Mouse (Mus musculus) ovary, postnatal 10 days (tissue): ENCODE measurements around the gene Tia1.

ENCODE experiments used
- DNase-seq: peaks from one replicate; pipeline ENCODE4 v3.0.0; 2022; ENCODE audit warnings: low spot score

Tia1 gene

GRCm38 (mm10) chr6:86431531-86431930 lies 27.5 kb downstream of the Tia1 start:
- DNase-seq, result no peak

DNA sequence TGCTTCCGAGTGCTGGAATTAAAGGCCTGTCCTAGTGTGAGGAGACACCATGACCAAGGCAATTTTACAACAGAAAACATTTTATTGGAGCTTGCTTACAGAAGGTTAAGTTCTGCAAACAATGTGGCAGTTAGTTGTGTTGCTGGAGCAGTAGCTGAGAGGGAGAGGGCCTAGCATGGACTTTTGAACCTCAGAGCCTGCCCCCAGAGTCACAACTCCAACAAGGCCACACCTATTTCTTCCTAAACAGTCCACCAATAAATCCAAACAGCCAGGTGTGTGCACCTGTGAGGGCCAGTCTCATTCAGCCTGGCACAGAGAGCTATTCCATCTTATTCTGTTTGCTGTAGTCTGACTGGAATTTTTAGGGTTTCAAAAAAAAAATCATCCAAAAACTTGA lies 29.7 kb downstream of the Tia1 start:
- no peak for DNase-seq

GRCm38 (mm10) chr6:86437711-86438110 lies 33.7 kb downstream of the Tia1 start:
- peak; percentile 25 for DNase-seq

DNA sequence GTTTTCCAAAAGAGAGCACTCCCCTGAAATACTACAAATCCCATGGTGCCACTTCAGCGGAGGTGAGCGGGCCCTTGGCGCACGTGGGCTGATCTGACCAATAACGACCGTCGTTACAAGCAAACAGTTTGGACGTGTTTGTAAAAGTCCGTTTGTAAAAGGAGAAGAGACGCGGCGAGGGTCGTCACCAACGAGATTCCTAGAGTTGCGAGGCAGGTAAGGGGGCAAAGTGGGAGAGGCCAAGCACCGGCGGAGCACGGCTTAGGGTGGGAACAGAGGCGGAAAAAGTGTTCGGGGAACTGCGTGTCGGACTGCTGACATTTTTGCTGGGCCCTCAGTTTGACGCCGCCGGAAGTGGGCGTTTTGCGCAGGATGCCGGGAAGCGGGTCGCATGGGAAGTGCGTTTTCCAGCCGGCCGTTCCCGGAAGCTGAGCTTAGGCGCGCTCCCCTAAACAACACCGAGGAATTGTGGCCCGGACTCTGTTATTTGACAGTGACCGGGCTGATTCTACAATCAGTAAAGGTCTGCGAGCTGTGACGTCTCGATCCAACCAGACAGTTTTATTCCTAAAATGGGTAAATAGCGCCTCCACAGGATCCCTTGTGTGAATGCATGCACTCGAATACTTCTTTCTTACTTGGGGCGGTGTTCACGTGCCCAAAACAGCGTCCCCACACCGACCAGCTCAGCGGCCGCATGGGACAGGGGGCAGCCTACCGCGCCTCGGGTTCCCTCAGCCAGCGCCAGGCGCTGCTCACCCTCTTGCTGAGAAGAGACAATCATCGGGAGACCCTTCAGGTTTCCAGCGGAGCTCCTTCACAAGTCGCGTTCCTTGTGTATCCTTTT lies 34.5 kb downstream of the Tia1 start, which contains the start of gene C87436:
TSS of gene C87436 (plus strand) at position 103 of the 847 bp plus-strand sequence.
- peak; percentile 86 for DNase-seq

DNA sequence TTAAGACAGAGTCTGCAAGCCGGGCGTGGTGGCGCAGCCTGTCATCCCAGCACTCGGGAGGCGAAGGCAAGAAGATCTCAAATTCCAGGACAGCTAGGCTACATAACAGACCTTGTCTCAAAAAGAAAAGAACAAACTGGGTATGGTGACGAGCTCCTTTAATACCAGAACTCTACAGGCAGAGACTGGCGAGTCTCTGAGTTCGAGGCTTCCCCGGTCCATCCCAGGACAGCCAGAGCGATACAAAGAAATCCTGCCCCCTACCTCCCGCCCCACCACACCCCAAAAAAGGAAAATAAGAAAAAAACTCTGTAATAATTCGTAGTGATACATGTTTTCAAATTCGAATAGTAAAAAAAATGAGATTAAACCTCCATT lies 35.1 kb downstream of the Tia1 start:
- no peak for DNase-seq

DNA sequence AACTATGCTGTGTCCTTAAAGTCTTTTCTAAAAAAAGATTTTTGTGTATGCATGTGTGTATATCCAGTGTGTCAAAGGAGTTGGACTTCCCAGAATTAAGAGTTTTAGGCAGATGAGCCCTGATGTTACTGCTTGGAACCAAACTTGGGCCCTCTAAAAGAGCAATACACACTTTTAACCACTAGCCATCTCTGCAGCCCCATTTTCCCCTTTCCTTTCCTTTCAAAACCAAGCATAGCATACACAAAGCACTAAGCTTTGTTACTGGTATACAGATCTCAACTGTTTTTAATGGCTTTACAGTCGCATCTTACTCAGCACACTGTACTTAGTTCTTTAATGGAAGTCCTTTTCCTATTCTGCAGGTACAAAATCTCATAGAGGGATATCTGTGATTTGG lies 35.5 kb downstream of the Tia1 start:
- no peak for DNase-seq

- DNase-seq, result no peak
These were observed 37.6 kb downstream of the Tia1 start for GRCm38 (mm10) chr6:86441571-86441970.

DNA sequence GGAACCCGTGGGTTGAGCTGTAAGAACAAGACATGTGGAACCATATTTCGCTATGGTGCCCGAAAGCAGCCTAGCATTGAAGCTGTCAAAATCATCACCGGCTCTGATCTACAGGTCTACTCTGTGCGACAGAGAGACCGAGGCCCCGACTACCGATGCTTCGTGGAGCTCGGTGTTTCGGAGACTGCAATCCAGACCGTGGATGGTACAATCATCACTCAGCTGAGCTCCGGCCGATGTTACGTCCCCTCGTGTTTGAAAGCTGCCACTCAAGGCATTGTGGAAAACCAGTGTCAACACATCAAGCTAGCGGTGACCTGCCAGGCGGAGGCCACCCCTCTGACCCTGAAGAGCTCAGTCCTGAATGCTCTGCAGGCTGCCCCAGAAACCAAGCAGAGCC lies 41.5 kb downstream of the Tia1 start:
- DNase-seq, result no peak

- no peak for DNase-seq
These were observed 43.0 kb downstream of the Tia1 start for GRCm38 (mm10) chr6:86446927-86447568.

GRCm38 (mm10) chr6:86456727-86457126 lies 52.7 kb downstream of the Tia1 start:
- no peak for DNase-seq

DNA sequence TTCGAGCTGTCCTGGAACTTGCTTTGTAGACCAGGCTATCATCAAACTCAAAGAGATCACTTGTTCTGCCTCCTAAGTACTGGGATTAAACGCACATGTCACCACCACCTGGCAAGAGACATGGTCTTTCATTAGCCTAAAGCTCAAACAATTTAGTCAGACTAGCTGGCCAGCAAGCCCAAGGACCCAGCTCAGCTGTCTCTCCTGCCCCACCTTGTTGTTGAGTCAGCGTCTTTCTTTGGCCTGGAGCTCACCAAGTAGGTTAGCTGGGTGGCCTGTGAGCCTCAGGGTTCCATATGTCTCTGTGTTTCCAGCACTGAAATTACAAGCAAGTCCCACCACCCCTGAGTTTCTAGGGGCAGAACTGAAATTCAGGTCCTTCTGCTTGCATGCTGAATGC lies 59.1 kb downstream of the Tia1 start:
- no peak for DNase-seq

DNA sequence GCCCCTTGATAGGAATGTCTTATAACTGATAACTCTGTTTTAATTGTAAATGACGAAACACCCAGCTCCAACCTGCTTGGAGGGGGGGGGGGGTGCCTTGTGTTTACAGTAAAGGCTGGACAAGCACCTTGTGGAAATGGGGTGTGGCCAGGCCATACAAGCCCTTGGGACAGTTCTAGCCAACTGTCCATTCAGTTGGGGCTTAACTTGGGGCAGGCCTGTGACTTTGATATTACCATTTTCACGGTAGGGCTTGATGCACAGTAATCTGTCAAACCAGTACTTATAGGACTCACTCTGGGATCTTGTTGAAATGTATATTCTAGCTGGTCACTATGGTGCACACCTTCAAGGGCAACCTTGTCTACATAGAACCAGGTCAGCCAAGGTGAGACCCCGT lies 67.3 kb downstream of the Tia1 start:
- no peak for DNase-seq

DNA sequence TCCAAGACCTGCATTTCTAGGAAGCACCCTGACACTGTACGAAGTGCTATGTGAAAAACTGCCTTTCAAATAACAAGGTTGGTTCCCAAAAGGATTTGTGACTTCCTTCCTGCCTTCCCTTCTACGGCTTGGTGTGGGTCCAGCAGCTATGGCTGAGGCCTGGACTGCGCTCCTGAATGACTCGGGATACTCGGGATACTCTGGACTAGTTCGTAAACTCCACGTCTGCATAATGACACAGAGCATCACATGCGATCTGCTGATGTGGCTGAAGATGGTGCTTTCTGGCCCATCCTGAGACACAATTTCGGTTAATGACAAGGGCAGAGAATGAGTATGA lies 67.7 kb downstream of the Tia1 start:
- no peak for DNase-seq

GRCm38 (mm10) chr6:86472100-86472955 lies 68.3 kb downstream of the Tia1 start:
- peak; percentile 97 for DNase-seq

DNA sequence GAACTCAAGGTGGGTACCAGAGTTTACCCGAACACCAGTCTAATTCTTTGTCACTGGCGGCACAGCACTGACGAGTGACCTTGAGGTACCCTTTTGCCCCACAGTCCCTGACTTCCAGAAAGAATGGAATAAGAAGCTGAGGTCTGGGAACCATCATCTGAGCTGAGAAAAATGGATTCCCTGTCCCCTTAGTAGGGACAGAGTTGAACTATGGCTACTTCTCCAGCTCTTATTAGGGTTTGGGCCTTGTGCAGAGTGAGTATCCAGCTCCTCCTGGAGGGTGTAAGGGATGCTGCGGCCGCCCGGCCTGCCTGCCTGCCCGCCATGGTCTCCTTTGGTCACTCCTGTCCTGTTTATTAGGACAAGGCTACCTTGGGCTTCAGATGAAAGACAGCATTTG lies 69.1 kb downstream of the Tia1 start:
- DNase-seq, result no peak

GRCm38 (mm10) chr6:86474072-86474471 lies 70.1 kb downstream of the Tia1 start:
- DNase-seq, result no peak

DNA sequence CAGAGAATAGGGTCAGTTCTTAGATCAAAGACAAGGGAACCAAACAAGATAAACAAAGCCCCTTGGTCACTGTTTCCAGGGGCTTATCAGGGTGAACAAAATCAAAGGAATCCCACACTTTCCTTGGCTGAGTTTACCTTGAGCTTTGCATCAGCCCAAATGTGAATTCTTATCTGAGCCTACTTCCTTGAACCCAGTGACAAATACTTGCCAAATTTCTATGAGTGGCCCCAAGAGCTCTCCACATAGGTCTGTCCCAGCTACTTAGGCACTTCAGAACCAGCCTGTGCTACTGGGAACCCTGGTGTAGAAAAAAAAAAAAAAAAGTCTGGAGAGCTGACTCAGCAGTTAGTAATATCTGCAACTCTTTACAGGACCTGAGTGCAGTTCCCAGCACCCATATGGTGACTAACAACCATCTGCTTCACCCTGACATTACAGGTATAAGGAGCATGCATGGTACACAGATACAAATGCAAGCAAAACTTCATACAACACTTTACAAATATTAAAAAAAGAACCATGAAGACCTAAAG lies 70.7 kb downstream of the Tia1 start:
- no peak for DNase-seq

DNA sequence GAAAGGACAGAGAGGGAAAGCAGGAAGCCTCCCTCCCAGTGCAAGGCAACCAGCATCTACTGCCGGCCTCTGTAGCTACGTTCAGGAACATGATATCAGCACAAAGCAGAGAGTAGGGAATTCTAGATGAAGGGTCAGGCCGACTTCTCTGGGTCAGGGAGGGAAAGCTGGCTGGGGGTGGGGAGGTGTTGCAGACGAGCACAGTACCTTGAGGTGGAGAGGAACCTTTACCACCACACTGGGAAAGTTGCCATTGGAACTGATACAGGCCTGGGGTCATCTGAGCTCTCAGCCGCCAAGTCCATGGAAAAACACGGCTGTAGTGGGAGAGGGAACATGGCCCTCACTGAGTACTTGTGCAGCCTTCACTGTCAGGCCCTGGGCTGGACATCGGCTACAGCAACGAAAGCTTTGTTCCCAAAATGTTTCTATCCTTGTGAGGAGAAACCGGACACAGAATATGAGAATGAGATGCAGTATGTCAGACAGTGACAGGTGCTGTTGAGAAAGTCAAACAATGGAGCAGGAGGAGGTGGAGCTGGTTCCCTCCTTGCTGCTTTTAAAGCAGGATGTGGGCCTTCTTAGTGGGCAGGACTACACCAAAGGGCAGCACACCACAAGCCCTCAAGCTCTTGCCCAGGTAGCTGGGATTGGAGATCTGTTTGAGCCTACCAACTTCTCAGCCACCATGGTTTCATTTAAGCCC lies 71.6 kb downstream of the Tia1 start:
- DNase-seq, result no peak

DNA sequence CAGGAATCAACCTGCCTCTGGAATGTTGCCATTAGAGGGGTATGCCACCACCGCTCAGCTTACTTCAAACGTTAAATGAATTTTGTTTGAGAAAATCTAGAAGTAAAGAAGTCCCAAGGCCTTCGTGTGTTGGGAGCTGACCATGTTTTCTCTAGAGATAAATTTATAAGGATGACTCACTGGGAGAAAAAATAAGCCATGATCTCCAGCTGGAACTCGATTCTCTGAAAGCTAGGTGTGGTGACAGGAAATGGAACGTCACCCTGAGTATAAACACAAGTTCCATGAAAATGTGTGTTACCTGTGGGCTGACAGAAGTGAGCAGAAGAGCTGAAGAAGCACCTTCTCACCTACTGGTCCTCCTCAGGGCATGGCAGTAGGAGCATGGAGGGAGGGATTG lies 72.9 kb downstream of the Tia1 start:
- DNase-seq, result no peak

DNA sequence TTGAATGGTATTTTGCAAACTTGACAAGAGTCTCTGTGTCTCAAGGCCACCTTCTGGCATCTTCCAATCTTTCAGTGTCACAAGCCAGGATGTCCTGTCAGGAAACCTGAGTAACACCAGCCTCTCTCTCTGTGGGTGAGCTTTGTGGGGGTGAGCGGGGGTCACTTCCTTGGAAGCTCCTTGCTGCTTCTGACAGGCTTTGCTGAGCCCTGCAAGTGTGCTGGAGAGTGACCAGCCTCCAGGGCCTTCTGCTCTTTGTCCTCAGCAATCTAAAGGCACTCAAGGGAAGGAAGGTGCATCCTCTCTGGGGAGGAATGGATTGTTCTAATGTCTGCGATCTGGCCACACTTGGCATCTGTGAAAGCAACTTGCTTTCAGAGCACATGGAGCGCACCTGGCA lies 75.3 kb downstream of the Tia1 start:
- DNase-seq, result no peak

DNA sequence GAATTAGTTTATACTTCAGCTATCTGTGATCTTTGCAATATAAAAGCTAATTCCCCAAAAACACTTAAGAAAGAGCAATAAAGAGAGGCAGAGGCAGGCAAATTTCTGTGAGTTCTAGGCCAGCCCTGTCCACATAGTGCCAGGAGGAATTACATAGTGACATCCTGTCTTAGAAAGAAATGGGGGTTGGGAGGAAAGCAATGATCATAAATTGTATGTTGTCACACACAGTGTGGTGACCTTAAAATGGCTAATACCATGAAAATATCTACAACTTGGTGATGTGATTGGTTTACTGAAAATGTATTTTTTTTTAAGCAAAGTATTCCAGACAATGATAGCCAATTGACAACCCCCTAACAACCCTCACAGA lies 75.8 kb downstream of the Tia1 start:
- DNase-seq, result no peak
